Mouse (Mus musculus) cerebellum, postnatal 36 days (tissue): ENCODE measurements around the gene Zfp692.

ENCODE experiments used
- DNase-seq, 2 experiments: peaks; one replicate each; pipeline ENCODE4 v3.0.0; 2021 to 2022; ENCODE audit warnings: mixed read lengths in 2 of 2

The Zfp692 gene

GRCm38 (mm10) chr11:58308661-58309060, 1.8 kb downstream of the Zfp692 start:
- DNase-seq: no peak

DNA sequence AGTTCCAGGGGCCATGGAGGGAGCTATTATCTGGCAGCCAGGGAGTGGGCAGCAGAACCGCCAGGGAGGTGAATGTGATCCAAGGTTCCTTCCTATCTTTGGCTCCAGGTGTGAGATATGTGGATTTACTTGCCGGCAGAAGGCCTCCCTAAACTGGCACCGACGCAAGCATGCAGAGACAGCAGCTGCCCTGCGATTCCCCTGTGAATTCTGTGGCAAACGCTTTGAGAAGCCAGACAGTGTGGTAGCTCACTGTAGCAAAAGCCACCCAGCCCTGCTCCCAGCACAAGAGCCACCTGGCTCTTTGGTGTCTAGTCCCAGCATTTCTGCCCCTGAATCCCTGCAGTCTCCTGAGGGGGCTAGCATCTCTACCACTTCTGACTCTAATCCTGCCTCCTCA, 7.2 kb downstream of the Zfp692 start:
- DNase-seq: no peak

DNA sequence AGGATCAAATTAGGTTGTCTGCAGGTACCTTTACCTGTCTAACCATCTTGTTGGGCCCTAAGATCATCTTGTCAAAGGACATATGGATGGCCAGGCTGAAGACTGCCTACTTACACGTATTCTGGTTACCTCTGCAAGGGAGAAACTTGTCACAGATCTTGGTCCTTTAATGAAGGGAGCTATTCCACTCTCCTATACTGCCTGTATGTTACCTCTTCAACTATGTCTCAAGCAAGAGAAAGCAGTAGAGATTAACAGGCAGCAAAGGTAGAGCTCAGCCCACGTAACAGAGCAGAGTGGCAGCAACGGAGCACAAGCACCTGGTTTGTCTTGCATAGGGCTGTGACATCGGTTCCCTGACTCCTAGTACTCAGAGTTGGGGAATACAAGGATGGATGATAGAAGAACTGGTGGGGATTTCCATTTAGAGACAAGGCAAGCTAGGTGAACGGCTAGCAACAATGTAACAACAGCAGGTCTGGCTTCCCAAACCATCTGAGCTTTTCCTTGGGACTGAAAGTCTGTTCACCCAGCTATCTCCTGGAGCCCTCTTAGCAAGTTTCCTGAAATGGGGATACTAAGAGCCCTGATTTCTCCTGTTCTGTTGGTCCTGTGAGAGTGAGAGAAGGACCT, 8.8 kb downstream of the Zfp692 start:
- DNase-seq: no peak

GRCm38 (mm10) chr11:58316344-58316743, 9.5 kb downstream of the Zfp692 start:
- no peak for DNase-seq

GRCm38 (mm10) chr11:58316768-58317390, 10.0 kb downstream of the Zfp692 start:
- no peak for DNase-seq

DNA sequence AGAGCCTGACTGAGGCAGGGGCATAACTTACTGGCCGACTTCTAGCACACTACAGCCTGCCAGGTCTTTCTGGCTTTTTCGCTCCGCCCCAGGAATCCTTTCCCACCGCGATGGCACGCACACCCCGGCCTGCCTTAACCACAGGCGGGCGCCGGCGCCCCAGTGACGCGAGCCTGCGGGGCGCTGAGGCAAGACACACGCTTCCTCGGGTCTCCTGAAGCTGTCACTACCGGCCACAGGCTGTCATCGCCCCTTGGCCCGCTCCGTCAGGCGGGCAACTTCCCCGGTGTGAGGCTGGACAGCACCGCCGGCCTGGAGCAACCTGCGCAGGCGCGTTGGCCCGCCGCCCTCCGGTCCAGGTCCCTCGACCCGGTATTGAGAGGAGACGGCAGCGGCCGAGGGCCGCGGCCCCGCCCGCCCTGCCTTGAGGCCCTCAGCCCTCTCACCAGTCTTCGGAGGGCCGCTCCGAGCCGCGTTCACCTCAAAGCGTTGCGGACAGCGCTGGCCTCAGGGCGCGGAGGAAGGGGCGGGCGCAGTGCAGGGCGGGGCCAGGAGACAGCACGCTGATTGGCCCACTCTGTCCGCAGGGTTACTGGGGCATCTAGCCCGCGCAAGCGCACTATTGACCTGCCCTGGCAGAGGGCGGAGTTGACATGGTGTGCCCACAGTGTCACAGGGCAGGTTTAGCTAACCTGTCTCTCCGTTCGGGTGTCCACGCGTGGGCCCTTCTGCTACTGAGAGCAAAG, 16.1 kb downstream of the Zfp692 start:
- DNase-seq: peak; percentile 98 to 99

GRCm38 (mm10) chr11:58323570-58324340, 16.9 kb downstream of the Zfp692 start:
- DNase-seq: no peak

GRCm38 (mm10) chr11:58324614-58325229, 17.9 kb downstream of the Zfp692 start:
- no peak for DNase-seq

DNA sequence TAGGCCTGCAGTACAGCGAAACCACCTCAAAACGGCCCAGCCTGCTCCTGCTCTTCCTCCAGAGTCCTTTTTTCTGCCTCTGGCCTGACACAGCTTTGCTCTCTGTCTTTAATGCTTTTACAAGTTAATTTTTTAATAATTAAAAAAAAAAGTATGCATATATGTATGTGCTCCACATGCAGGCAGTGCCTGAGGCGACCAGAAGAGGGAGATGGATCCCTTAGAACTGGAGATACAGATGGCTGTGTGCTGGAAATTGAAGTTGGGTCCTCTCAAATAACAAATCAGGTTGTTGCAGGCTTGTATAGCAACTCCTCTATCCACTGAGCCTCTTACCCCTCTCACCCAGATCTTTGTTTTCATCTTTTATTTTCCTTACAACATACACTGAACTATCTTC, 19.9 kb downstream of the Zfp692 start:
- no peak for DNase-seq

DNA sequence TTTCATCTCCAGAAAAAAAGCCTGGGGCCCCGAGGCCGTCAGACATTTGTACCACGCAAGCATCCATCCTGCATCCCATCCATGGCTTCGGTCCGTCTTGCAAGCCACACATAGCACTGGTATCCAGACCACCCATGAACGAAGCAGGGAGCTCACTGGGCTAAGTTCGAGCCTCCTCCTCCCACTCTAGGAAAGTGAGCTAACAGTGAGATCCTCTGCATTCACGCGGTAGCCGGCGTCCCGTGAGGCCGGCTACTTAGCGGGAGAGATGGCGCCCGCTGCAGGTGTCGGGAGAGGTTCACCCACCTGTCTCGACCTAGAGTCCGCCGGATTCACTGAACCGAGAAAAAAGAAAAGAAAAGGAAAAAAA, 23.0 kb downstream of the Zfp692 start:
- no peak for DNase-seq

GRCm38 (mm10) chr11:58330276-58331148, 23.6 kb downstream of the Zfp692 start, which contains the start of the genes Zfp672 and Sh3bp5l:
Zfp672 (minus strand) TSS chr11:58330339.
Sh3bp5l (plus strand) TSS chr11:58330724.
- DNase-seq: peak; percentile 84 to 89

DNA sequence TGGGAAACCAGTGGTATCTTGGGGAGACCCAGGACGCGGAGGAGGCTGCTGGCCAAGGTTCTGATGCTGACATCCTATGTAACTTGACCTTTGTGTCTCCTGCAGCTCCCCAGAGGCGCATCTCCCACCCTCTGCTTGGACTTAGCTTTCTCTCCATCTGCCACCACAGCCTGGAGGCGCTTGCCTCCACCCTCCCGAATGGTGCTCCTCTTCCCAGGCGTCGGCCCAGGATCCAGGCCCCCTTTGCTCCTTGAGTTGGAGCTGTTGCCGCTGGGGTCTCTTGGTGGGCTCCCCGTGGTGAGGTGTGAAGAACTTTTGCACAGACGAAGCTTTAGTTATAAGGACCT, 24.3 kb downstream of the Zfp692 start:
- no peak for DNase-seq

DNA sequence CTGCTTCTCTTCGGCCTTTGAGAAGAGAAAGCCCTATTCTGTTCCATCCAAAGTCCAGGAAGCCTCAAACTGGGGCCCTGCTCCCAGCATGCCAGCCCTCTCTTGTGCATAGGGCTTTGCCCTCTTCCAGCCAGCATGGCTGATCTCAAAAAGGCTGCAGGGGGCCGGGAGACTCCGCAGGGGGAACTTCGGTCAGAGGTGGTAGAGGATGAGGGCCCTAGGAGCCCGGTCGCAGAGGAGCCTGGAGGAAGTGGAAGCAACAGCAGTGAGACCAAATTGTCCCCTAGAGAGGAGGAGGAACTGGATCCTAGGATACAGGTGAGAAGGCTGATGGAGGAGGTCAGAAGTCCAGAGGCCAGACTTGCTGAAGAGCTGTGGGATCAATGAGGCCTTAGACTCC, 24.7 kb downstream of the Zfp692 start:
- DNase-seq: no peak

DNA sequence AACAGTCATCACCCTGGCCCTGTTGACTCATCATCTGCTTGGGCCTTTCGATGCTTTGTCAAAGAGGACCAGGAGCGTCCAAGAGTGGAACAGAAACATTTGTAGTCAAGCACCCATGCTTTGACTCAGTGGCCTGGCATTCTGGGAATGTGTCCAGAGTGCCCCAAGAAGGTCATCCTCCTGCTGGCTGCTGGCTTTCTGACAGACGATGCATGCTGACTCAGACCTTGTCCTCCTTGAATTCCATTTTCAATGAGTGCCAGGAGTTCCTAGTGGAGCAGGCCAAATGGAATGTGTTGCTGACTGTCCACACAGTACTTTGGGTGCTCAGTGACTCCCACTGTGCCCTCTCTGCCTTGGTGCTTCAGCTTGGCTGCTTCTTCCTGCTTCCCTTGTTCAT, 27.9 kb downstream of the Zfp692 start:
- DNase-seq: peak in 1 of 2 experiments; percentile 40

DNA sequence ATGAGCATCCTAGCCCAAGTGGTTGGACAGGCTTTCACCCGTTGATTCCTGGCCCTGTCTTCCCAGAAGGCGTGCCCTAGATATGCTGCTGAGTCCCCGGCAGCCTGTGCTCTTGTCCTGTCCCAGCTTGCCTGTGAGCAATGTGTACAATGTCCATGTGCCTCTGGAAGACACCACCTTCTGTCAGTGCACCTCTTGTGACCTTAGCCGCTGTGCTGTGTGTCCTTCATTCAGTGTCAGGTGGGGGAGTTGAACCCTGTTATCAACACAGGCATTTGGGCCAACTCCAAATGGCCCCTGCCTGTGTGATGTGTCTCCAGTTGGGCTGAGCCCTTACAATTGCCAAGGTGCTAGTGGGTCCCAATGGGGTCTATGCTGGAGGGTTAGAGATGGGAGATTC, 39.9 kb downstream of the Zfp692 start:
- no peak for DNase-seq

GRCm38 (mm10) chr11:58350628-58351027, 43.8 kb downstream of the Zfp692 start:
- no peak for DNase-seq

DNA sequence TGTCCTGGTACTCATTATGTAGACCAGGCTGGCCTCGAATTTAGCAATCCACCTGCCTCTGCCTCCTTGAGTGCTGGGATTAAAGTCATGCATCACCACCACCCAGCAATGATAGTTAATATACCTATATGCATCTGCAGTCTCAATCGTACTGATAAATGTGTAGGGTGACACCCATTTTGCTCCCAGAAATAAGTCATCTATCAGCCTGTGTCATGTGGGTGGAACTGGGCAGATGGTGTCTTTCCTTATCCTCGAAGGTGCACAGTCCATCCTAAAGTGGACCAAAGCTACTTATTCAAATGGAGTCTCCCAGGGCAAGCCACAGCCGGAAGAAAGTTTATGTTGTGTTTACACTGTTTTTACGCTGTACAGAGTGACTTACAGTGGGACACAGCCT, 44.3 kb downstream of the Zfp692 start:
- no peak for DNase-seq

- no peak for DNase-seq
Observed at GRCm38 (mm10) chr11:58352681-58353548, 46.0 kb downstream of the Zfp692 start.

DNA sequence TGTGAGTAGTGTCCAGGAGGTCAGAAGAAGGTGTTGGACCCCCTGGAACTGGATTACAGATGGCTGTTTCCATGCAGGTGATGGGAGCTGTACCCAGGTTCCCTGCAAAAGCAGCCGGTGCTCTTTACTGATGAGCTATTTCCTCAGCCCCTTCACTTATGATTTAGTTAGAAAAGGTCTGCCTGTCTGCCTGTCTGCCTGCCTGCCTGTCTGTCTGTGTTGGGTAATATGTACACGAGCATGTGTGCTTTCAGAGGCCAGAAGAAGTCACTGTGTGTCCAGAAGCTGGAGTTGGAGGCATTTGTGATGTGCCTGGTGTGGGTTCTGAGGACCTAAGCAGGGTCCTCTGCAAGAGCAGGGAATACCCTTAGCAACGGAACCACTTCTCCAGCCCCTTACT, 46.8 kb downstream of the Zfp692 start:
- no peak for DNase-seq

DNA sequence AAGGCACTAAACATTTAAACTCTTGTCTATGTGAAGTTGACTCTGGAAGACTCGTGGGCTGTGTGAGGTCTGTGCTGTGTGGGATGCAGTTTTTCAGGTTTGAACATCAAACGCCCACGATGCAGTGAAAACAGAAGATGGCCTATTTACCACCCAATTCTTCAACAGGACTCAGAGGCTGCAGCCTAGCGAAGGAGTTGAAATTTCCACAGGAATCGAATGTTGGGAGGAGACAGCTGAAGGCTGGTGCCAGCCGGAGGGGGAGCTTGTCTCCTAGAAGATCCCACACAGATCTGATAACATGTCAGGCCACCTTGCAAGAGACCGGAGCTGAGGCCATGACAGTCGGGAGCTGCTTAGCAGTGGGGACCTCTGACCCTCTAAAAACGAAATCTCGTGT, 47.6 kb downstream of the Zfp692 start:
- DNase-seq: no peak

- no peak for DNase-seq
Observed at GRCm38 (mm10) chr11:58354927-58355326, 48.1 kb downstream of the Zfp692 start.
